Mouse (Mus musculus): Measurements from ENCODE around the gene Dgcr2. TPM values are rescaled to one million over a fixed set of nuclear protein-coding genes. Genes with fewer than 3 reads are reported as not detected.
A peak's percentile ranks its signal among the peaks of the same experiment; 100 is the strongest.

The Dgcr2 gene
- total and polyA plus RNA-seq, 2 experiments from 2014 or later, result 31.9 to 61.8 TPM

GRCm38 (mm10) chr16:17929631-17930030 lies 31.3 kb upstream of the Dgcr2 start:
- Histone ChIP-seq H3K27ac (ENCODE audit: low read depth) (no peak overlapping the region), H3K4me3 (ENCODE audit: low read depth, low read length) (no peak overlapping the region), H3K27me3 (ENCODE audit: control insufficient read depth, insufficient read depth, low read length) (no peaks in the 10 kb centered on the region), H3K9me3 (replicated peaks; ENCODE audit: control insufficient read depth, low read length) (no peaks in the 10 kb centered on the region), H3K4me1 (ENCODE audit: control insufficient read depth, insufficient read depth) (no peaks in the 10 kb centered on the region), H3K36me3 (replicated peaks; ENCODE audit: control insufficient read depth, insufficient read depth, low read length) (0 out of 2 replicates have a peak, but pooled peaks cover 3% of the 10 kb centered on the region), H3K4me2 (ENCODE audit: low read depth, low read length) (no peak overlapping the region), H3K9ac (replicated peaks; ENCODE audit: low read depth, low read length) (no peak overlapping the region)
- 72% methylated on average over 2 of the region's 2 CpGs for WGBS
- no peak for ATAC-seq (ENCODE audit: insufficient read depth, low read depth)
- TF ChIP-seq CTCF (IDR thresholded peaks at IDR 0.05; ENCODE audit: low read depth) (no peak), EP300 (IDR thresholded peaks at IDR 0.05; ENCODE audit: low read depth) (no peak)
- DNase-seq (ENCODE audit: low spot score), result no peak

DNA sequence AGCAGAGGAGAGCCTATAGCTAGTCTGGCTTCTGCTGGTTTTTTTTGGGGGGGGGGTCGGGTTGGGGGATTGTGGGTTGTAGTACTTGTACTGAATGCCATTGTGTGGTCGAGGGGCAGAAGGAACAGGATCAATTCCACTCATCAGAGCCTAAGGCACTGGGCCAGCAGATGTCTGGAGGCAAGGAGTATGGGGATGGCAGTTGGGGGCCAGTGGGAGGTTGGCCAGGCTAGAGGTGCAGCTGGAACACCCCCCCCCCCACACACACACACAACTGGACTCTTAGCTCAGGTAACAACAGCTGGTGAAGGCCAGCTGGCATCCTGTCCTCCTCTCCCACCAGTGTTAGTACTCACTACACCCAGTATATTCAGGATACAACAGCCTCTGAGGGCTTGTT lies 30.8 kb upstream of the Dgcr2 start:
- no peak overlapping the region for H3K4me3 ChIP-seq (ENCODE audit: low read depth, low read length)
- 0 out of 2 replicates have a peak, but pooled peaks cover 3% of the 10 kb centered on the region for H3K36me3 ChIP-seq (replicated peaks; ENCODE audit: control insufficient read depth, insufficient read depth, low read length)
- H3K9me3 ChIP-seq (replicated peaks; ENCODE audit: control insufficient read depth, low read length), result no peaks in the 10 kb centered on the region
- no peak for TF ChIP-seq CTCF (IDR thresholded peaks at IDR 0.05; ENCODE audit: low read depth)
- TF ChIP-seq EP300 (IDR thresholded peaks at IDR 0.05; ENCODE audit: low read depth), result no peak
- no peaks in the 10 kb centered on the region for H3K27me3 ChIP-seq (ENCODE audit: control insufficient read depth, insufficient read depth, low read length)
- no peak overlapping the region for H3K9ac ChIP-seq (replicated peaks; ENCODE audit: low read depth, low read length)
- DNase-seq (ENCODE audit: low spot score) (no peak), ATAC-seq (ENCODE audit: insufficient read depth, low read depth) (no peak)
- WGBS, result 17% methylated on average over 2 of the region's 2 CpGs
- H3K4me2 ChIP-seq (ENCODE audit: low read depth, low read length), result no peak overlapping the region; the same call in 1 of the 2 replicates
- no peak overlapping the region for H3K27ac ChIP-seq (ENCODE audit: low read depth)
- H3K4me1 ChIP-seq (ENCODE audit: control insufficient read depth, insufficient read depth), result no peaks in the 10 kb centered on the region

GRCm38 (mm10) chr16:17928627-17929104 lies 30.3 kb upstream of the Dgcr2 start:
- Histone ChIP-seq H3K9ac (replicated peaks; ENCODE audit: low read depth, low read length) (peak overlapping the region; percentile 85), H3K4me2 (ENCODE audit: low read depth, low read length) (peak overlapping the region; percentile 98), H3K9me3 (replicated peaks; ENCODE audit: control insufficient read depth, low read length) (no peaks in the 10 kb centered on the region), H3K36me3 (replicated peaks; ENCODE audit: control insufficient read depth, insufficient read depth, low read length) (0 out of 2 replicates have a peak, but pooled peaks cover 3% of the 10 kb centered on the region), H3K27me3 (ENCODE audit: control insufficient read depth, insufficient read depth, low read length) (no peaks in the 10 kb centered on the region), H3K27ac (ENCODE audit: low read depth) (peak overlapping the region; percentile 76), H3K4me1 (ENCODE audit: control insufficient read depth, insufficient read depth) (no peaks in the 10 kb centered on the region), H3K4me3 (ENCODE audit: low read depth, low read length) (peak overlapping the region; percentile 87)
- DNase-seq (ENCODE audit: low spot score) (peak; percentile 74), ATAC-seq (ENCODE audit: insufficient read depth, low read depth) (peak; percentile 62)
- under 1% methylated on average over 9 of the region's 9 CpGs for WGBS
- TF ChIP-seq CTCF (IDR thresholded peaks at IDR 0.05; ENCODE audit: low read depth) (peak; percentile 61), EP300 (IDR thresholded peaks at IDR 0.05; ENCODE audit: low read depth) (no peak)

- 0 out of 2 replicates have a peak, but pooled peaks cover 3% of the 10 kb centered on the region for H3K36me3 ChIP-seq (replicated peaks; ENCODE audit: control insufficient read depth, insufficient read depth, low read length)
- no peaks in the 10 kb centered on the region for H3K4me1 ChIP-seq (ENCODE audit: control insufficient read depth, insufficient read depth)
- H3K4me2 ChIP-seq (ENCODE audit: low read depth, low read length), result peak within 1 kb of the TSS; percentile 98
- H3K27ac ChIP-seq (ENCODE audit: low read depth), result peak within 1 kb of the TSS; percentile 76
- under 1% methylated on average over 47 of the region's 47 CpGs for whole genome bisulfite sequencing
- peak within 1 kb of the TSS; percentile 85 for H3K9ac ChIP-seq (replicated peaks; ENCODE audit: low read depth, low read length)
- ATAC-seq (ENCODE audit: insufficient read depth, low read depth) (peak; percentile 55), DNase-seq (ENCODE audit: low spot score) (peak; percentile 20)
- TF ChIP-seq EP300 (IDR thresholded peaks at IDR 0.05; ENCODE audit: low read depth) (no peak), CTCF (IDR thresholded peaks at IDR 0.05; ENCODE audit: low read depth) (no peak)
- no peaks in the 10 kb centered on the region for H3K9me3 ChIP-seq (replicated peaks; ENCODE audit: control insufficient read depth, low read length)
- peak within 1 kb of the TSS; percentile 87 for H3K4me3 ChIP-seq (ENCODE audit: low read depth, low read length)
- no peaks in the 10 kb centered on the region for H3K27me3 ChIP-seq (ENCODE audit: control insufficient read depth, insufficient read depth, low read length)
Measured at GRCm38 (mm10) chr16:17928087-17928580, 29.8 kb upstream of the Dgcr2 start, which contains the start of gene Slc25a1. TSS of gene Slc25a1 (minus strand) at chr16:17928219.

DNA sequence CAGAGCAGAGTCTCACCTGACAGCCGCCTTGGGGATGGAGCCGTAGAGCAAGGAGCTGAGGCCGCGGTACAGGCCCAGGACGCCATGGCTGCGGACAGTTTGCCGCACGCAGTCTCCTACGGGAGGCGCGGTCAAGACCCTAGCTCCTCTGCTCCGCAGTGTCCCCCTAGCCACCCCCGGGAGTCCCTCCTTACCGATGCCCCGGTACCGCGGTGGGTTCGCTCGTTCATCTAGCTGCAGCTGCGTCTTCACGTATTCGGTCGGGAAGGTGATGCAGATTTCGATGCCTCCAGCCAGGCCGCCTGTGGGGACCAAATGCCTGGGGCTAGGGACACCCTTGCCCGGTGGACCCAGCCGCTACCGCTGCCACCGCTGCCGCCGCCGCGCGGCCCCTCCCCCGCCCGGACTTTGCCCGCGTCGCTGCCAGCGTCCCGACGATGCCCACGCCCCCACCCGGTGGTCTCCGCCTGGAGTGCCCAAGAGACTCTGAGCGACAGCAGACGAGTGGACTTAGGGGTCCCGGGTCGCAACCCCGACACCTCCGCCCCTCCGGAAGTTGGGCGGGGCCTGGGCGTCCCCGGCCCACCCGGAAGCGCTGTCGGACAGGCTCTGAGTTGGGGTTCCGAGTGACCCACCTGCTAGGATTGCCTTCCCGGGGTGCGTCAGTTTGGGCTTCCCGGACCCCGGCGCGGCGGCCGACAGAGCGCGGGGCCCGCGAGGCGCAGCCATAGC lies 29.2 kb upstream of the Dgcr2 start:
- DNase-seq (ENCODE audit: low spot score) (peak; percentile 10), ATAC-seq (ENCODE audit: insufficient read depth, low read depth) (peak; percentile 13)
- no peaks in the 10 kb centered on the region for H3K27me3 ChIP-seq (ENCODE audit: control insufficient read depth, insufficient read depth, low read length)
- H3K36me3 ChIP-seq (replicated peaks; ENCODE audit: control insufficient read depth, insufficient read depth, low read length), result 0 out of 2 replicates have a peak, but pooled peaks cover 3% of the 10 kb centered on the region
- H3K4me2 ChIP-seq (ENCODE audit: low read depth, low read length), result peak overlapping the region; percentile 98
- H3K4me3 ChIP-seq (ENCODE audit: low read depth, low read length), result peak overlapping the region; percentile 87
- H3K9me3 ChIP-seq (replicated peaks; ENCODE audit: control insufficient read depth, low read length), result no peaks in the 10 kb centered on the region
- peaks cover 4% of the 10 kb centered on the region; the same call in 1 of the 2 replicates for H3K4me1 ChIP-seq (ENCODE audit: control insufficient read depth, insufficient read depth)
- no peak for TF ChIP-seq EP300 (IDR thresholded peaks at IDR 0.05; ENCODE audit: low read depth)
- no peak for TF ChIP-seq CTCF (IDR thresholded peaks at IDR 0.05; ENCODE audit: low read depth)
- WGBS, result 1% methylated on average over 60 of the region's 72 CpGs
- H3K27ac ChIP-seq (ENCODE audit: low read depth), result peak overlapping the region; percentile 76
- H3K9ac ChIP-seq (replicated peaks; ENCODE audit: low read depth, low read length), result peak overlapping the region; percentile 85

Data from heart, postnatal 0 days (tissue).